Mouse (Mus musculus): ENCODE results near the gene Lrrn1. TPM values are rescaled to one million over a fixed set of nuclear protein-coding genes. Genes with fewer than 3 reads are reported as not detected.

Gene Lrrn1
- total and polyA plus RNA-seq, 2 experiments from 2014 or later = 0.04 to 0.27 TPM

DNA sequence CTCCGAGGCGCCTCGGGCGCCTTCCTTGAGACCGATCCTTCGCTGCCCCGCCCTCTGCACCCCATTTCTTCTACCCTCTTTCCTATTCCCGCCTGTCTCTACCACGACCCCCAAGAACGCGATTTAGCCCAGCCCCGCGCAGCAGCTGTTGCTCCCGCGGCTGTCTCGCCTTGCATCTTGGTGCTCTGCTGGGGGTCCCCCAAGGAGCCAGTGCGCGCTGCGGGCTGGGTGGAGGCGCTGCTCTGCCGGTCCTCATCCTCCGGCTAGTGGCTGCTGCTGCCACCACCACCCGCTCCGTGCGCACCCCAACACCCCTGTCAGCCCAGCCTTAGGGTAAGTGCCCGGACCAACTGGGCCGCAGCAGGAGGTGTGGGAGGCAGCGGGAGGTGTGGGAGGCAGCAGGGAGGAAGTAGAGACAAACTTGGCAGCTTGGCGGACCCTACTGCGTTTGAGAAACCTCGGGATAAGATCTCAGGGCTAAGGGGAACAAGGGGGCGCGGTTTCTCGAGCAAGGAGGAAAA is 403 bp downstream of the Lrrn1 start:
- ATAC-seq (ENCODE audit: insufficient read depth, low read depth) = no peak
- WGBS = under 1% methylated on average over 34 of the region's 34 CpGs
- H3K27ac ChIP-seq (ENCODE audit: low read depth) = no peak overlapping the region

DNA sequence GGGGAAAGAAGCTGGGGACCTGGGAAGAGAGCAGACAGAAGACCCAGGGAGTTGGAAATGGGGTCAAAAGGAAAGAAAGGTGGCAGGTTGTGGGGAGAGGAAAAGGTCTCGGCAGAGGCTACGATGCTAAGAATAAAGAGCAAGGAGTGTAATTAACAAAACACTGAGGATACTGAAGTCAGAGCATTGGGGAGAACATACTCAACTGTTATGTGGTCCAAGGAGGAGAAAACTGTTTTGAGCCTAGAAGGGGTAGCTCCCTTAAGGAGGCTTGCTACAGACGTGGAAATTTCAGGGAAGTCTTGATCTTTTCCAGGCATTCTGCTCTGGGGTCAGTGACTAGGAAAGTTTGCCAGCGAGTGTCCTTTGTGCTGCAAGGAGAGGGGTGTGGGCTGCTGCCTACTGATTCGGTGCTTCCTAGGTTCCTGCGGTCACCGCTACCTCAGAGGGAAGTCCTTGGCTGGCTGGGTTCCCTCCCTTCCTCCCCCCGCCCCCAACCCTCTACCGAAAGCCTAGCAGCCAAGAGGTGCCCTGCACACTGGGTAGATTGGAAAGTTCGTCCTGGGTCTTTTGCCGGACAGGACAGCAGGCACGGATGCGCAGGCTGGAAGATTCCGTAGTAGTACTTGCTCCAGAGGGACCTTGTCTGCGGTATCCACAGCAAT is 1.2 kb downstream of the Lrrn1 start:
- peak overlapping the region; percentile 82 for H3K4me2 ChIP-seq (ENCODE audit: low read depth, low read length)
- TF ChIP-seq EP300 (IDR thresholded peaks at IDR 0.05; ENCODE audit: low read depth) (no peak), CTCF (IDR thresholded peaks at IDR 0.05; ENCODE audit: low read depth) (no peak)
- DNase-seq (ENCODE audit: low spot score) (no peak), ATAC-seq (ENCODE audit: insufficient read depth, low read depth) (no peak)
- 3% methylated on average over 15 of the region's 15 CpGs for WGBS
- H3K9me3 ChIP-seq (replicated peaks; ENCODE audit: control insufficient read depth, low read length) = no peaks in the 10 kb centered on the region
- no peak overlapping the region; the same call in 1 of the 2 replicates for H3K4me3 ChIP-seq (ENCODE audit: low read depth, low read length)
- no peak overlapping the region for H3K27ac ChIP-seq (ENCODE audit: low read depth)
- no peaks in the 10 kb centered on the region for H3K4me1 ChIP-seq (ENCODE audit: control insufficient read depth, insufficient read depth)
- H3K9ac ChIP-seq (replicated peaks; ENCODE audit: low read depth, low read length) = no peak overlapping the region
- H3K27me3 ChIP-seq (ENCODE audit: control insufficient read depth, insufficient read depth, low read length) = peaks cover 36% of the 10 kb centered on the region
- H3K36me3 ChIP-seq (replicated peaks; ENCODE audit: control insufficient read depth, insufficient read depth, low read length) = no peaks in the 10 kb centered on the region

More for the DNA sequence above, 403 bp downstream of the Lrrn1 start:
- no peak overlapping the region; the same call in 1 of the 2 replicates for H3K9ac ChIP-seq (replicated peaks; ENCODE audit: low read depth, low read length)
- no peaks in the 10 kb centered on the region for H3K9me3 ChIP-seq (replicated peaks; ENCODE audit: control insufficient read depth, low read length)
- H3K36me3 ChIP-seq (replicated peaks; ENCODE audit: control insufficient read depth, insufficient read depth, low read length) = no peaks in the 10 kb centered on the region
- H3K4me2 ChIP-seq (ENCODE audit: low read depth, low read length) = peak overlapping the region; percentile 82
- H3K27me3 ChIP-seq (ENCODE audit: control insufficient read depth, insufficient read depth, low read length) = peaks cover 36% of the 10 kb centered on the region
- H3K4me1 ChIP-seq (ENCODE audit: control insufficient read depth, insufficient read depth) = no peaks in the 10 kb centered on the region
- TF ChIP-seq CTCF (IDR thresholded peaks at IDR 0.05; ENCODE audit: low read depth) = no peak
- no peak for TF ChIP-seq EP300 (IDR thresholded peaks at IDR 0.05; ENCODE audit: low read depth)
- DNase-seq (ENCODE audit: low spot score) = no peak
- H3K4me3 ChIP-seq (ENCODE audit: low read depth, low read length) = peak overlapping the region; percentile 50

DNA sequence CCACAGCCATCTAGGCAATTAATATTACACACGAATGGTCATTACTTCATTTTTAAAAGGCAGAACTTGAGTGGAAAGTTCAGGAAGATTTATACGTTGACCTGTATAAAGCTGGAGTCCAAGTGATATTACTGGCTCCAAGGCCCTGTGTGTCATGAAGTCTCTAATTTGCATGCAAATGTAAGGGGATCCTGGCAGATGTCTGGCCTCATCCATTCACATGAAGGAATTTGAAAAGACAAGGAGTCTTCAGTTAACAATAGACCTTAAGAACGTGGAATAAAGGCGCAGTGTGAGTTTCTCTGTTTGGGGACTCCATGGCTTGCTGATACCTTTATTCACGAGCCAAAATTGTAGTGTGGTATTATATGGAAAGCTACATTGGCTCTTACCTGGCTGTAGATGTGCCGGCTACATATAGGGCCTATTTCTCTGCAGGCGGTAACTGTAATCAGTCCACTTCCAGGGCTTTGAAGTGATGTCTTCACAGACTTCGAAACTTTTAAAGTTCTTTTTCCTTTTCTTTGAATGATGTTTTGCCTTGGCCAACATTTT is 2.0 kb downstream of the Lrrn1 start:
- WGBS = 53% methylated on average over 8 of the region's 8 CpGs
- no peak for TF ChIP-seq EP300 (IDR thresholded peaks at IDR 0.05; ENCODE audit: low read depth)
- no peak for TF ChIP-seq CTCF (IDR thresholded peaks at IDR 0.05; ENCODE audit: low read depth)
- no peak overlapping the region for H3K4me2 ChIP-seq (ENCODE audit: low read depth, low read length)

DNA sequence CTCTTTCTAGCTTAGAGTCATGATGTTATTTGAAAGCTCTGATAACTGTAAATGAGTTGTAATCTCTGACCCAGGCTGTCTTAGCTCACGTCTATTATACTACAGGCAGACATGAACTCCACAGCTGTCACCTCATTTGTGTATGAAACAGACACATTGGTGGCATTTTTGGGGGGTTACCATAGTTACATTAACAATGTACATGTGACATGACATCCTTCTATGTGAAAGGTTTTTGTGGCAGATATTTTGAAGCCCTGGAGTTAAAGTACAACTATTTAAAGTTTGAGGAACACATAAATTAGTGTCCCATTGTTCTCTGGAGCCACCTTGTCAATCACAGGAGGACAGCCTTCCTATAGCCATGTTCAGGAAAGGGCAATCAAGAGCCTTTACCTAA is 5.0 kb downstream of the Lrrn1 start:
- H3K9me3 ChIP-seq (replicated peaks; ENCODE audit: control insufficient read depth, low read length) = no peaks in the 10 kb centered on the region
- H3K36me3 ChIP-seq (replicated peaks; ENCODE audit: control insufficient read depth, insufficient read depth, low read length) = no peaks in the 10 kb centered on the region
- no peak overlapping the region for H3K9ac ChIP-seq (replicated peaks; ENCODE audit: low read depth, low read length)
- 12% methylated on average over 1 of the region's 1 CpGs for WGBS
- no peak overlapping the region for H3K27ac ChIP-seq (ENCODE audit: low read depth)
- H3K4me2 ChIP-seq (ENCODE audit: low read depth, low read length) = no peak overlapping the region
- DNase-seq (ENCODE audit: low spot score) (no peak), ATAC-seq (ENCODE audit: insufficient read depth, low read depth) (no peak)
- no peaks in the 10 kb centered on the region for H3K4me1 ChIP-seq (ENCODE audit: control insufficient read depth, insufficient read depth)
- peaks cover 28% of the 10 kb centered on the region for H3K27me3 ChIP-seq (ENCODE audit: control insufficient read depth, insufficient read depth, low read length)
- H3K4me3 ChIP-seq (ENCODE audit: low read depth, low read length) = no peak overlapping the region
- TF ChIP-seq EP300 (IDR thresholded peaks at IDR 0.05; ENCODE audit: low read depth) = no peak
- no peak for TF ChIP-seq CTCF (IDR thresholded peaks at IDR 0.05; ENCODE audit: low read depth)

More for the DNA sequence above, 2.0 kb downstream of the Lrrn1 start:
- no peaks in the 10 kb centered on the region for H3K36me3 ChIP-seq (replicated peaks; ENCODE audit: control insufficient read depth, insufficient read depth, low read length)
- ATAC-seq (ENCODE audit: insufficient read depth, low read depth) (no peak), DNase-seq (ENCODE audit: low spot score) (no peak)
- H3K9me3 ChIP-seq (replicated peaks; ENCODE audit: control insufficient read depth, low read length) = no peaks in the 10 kb centered on the region
- H3K9ac ChIP-seq (replicated peaks; ENCODE audit: low read depth, low read length) = no peak overlapping the region
- peaks cover 36% of the 10 kb centered on the region for H3K27me3 ChIP-seq (ENCODE audit: control insufficient read depth, insufficient read depth, low read length)
- no peak overlapping the region for H3K4me3 ChIP-seq (ENCODE audit: low read depth, low read length)
- no peaks in the 10 kb centered on the region for H3K4me1 ChIP-seq (ENCODE audit: control insufficient read depth, insufficient read depth)
- no peak overlapping the region for H3K27ac ChIP-seq (ENCODE audit: low read depth)

DNA sequence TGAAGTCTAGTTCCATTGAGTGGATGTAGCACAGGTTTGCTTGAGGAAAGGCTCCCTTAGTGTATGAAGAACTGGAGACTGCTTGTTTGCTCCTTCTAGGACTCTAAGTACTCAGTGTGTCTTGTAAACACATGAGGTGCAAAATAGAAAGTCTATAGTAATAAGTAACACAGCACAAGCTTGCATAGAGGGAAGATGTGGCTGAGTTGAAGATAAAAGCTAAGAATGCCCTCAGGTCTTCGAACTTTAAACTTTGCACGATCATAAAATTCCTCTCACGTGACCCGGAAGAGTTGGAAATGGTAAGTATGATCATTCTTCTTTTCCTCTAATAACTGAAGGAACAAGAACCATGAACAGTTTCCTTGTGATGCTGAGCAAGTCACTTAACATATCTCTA is 7.1 kb downstream of the Lrrn1 start:
- Histone ChIP-seq H3K27me3 (ENCODE audit: control insufficient read depth, insufficient read depth, low read length) (peaks cover 8% of the 10 kb centered on the region; the same call in 1 of the 2 replicates), H3K27ac (ENCODE audit: low read depth) (no peak overlapping the region), H3K9me3 (replicated peaks; ENCODE audit: control insufficient read depth, low read length) (no peaks in the 10 kb centered on the region), H3K4me1 (ENCODE audit: control insufficient read depth, insufficient read depth) (no peaks in the 10 kb centered on the region), H3K36me3 (replicated peaks; ENCODE audit: control insufficient read depth, insufficient read depth, low read length) (no peaks in the 10 kb centered on the region), H3K9ac (replicated peaks; ENCODE audit: low read depth, low read length) (no peak overlapping the region), H3K4me2 (ENCODE audit: low read depth, low read length) (no peak overlapping the region), H3K4me3 (ENCODE audit: low read depth, low read length) (no peak overlapping the region)
- no peak for TF ChIP-seq CTCF (IDR thresholded peaks at IDR 0.05; ENCODE audit: low read depth)
- TF ChIP-seq EP300 (IDR thresholded peaks at IDR 0.05; ENCODE audit: low read depth) = no peak
- ATAC-seq (ENCODE audit: insufficient read depth, low read depth) (no peak), DNase-seq (ENCODE audit: low spot score) (no peak)
- 79% methylated on average over 4 of the region's 4 CpGs for WGBS

Measured in heart, postnatal 0 days (tissue).